Mouse (Mus musculus) limb, embryonic 11.5 days (tissue): ENCODE data around the gene Cxcl17. TPM values are rescaled to one million over a fixed set of nuclear protein-coding genes. Genes with fewer than 3 reads are reported as not detected.
"Not testable (repeated sequence)": the region's sequence is repeated elsewhere in the genome, so short reads cannot be mapped to it uniquely, and the experiment has no call there.

ENCODE experiments used
- ATAC-seq: fragments of 200-750 bp; cut with Nextera tagmentation; 2 replicates; pipeline ENCODE4 v1.8.0; 2017; ENCODE audit warnings: low read depth; ENCODE audit not compliant: insufficient number of reproducible peaks, low FRiP score, low TSS enrichment
- DNase-seq: peaks from one replicate; pipeline ENCODE4 v3.0.0-alpha.2; 2015; ENCODE audit warnings: low spot score
- H3K27ac ChIP-seq: fragments of 300-500 bp; sonication (generic); replicated peaks from 2 replicates; pipeline ENCODE4 v1.5.1; 2014; ENCODE audit warnings: low read depth, mild to moderate bottlenecking, low read length
- H3K27me3 ChIP-seq: fragments of 300-500 bp; sonication (generic); 2 replicates; pipeline ENCODE4 v1.6.1; 2014; ENCODE audit warnings: mild to moderate bottlenecking, low read length, mixed read lengths; ENCODE audit not compliant: control insufficient read depth, insufficient read depth
- H3K36me3 ChIP-seq: fragments of 300-500 bp; sonication (generic); 2 replicates; pipeline ENCODE4 v1.6.1; 2014; ENCODE audit warnings: mild to moderate bottlenecking, low read length, moderate library complexity, mixed read lengths; ENCODE audit not compliant: control insufficient read depth, insufficient read depth
- H3K4me1 ChIP-seq: fragments of 300-500 bp; sonication (generic); 2 replicates; pipeline ENCODE4 v1.6.1; 2014; ENCODE audit warnings: low read length, mixed read lengths; ENCODE audit not compliant: control insufficient read depth, insufficient read depth
- H3K4me2 ChIP-seq: fragments of 300-500 bp; sonication (generic); 2 replicates; pipeline ENCODE4 v1.6.1; 2014; ENCODE audit warnings: low read depth, mild to moderate bottlenecking, moderate library complexity; ENCODE audit not compliant: severe bottlenecking
- H3K4me3 ChIP-seq: fragments of 300-500 bp; sonication (generic); 2 replicates; pipeline ENCODE4 v1.5.1; 2014; ENCODE audit warnings: low read depth, low read length
- H3K9ac ChIP-seq: fragments of 300-500 bp; sonication (generic); 2 replicates; pipeline ENCODE4 v1.6.1; 2014; ENCODE audit warnings: mild to moderate bottlenecking, low read length
- H3K9me3 ChIP-seq: fragments of 300-500 bp; sonication (generic); 2 replicates; pipeline ENCODE4 v1.6.1; 2016; ENCODE audit warnings: low read length; ENCODE audit not compliant: control insufficient read depth
- WGBS: fragments of 180-500 bp; shearing (Covaris S2); extraction: QIAGEN DNeasy Blood & Tissue Kit; methylation state at CpG from one replicate; pipeline ENCODE4 v1.1.7; 2014; 5-methylcytosine and 5-hydroxymethylcytosine counted together
- polyA plus RNA-seq: library from polyadenylated mRNA; unstranded; fragments of >200 nt; fragmentation: Nextera tagmentation; extraction: Ambion mirVana; gene quantifications from 2 replicates; pipeline ENCODE4 v1.2.1, GENCODE M21; 2014

Gene Cxcl17
- polyA plus RNA-seq, 1 experiment from 2014 or later = 0.33 TPM

DNA sequence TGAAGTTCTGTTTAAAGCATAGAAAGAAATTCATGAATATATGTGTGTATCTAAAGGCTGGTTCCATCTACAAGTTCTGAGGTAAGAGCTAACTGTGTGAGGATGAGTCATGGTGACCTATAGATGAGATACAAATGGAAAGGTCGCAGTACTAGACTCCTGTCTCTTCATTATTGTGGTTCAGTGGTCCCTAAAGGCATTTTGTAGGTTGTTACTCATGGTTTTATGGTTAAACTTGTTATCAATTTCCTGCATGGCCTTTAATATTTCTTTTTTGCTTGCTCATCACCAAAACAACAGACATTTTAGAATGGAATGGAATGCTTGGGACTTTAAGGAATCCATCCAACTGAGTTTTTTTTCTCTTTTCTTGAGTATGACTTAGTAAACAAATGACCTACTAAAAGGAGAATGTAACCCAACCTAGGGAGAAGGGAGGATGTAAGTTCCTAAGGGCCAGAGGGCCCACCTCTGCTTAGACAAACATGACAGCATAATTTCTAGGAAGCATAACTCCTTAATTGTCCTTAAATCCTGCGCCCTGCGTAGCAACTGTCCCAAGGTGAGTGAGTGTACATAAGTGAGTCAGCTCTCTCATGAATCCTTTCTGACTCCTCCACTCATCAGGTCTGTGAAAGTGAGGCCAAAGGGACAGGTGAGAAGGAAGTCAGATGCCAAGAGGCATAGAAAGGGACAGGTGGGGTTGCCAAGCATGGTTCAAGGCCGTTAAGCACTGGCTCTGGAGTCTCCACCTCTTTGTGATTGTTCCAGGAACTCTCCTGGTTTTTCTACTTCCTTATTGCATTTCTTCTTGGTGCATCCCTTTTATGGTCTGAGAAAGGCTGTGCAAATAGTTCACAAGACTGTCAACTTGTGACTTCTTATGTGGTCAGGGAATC, 17.4 kb upstream of the Cxcl17 start:
- Histone ChIP-seq H3K27me3 (no peaks in the 10 kb centered on the region), H3K9me3 (no peaks in the 10 kb centered on the region), H3K4me2 (no peak overlapping the region), H3K4me3 (no peak overlapping the region), H3K9ac (no peak overlapping the region), H3K4me1 (no peaks in the 10 kb centered on the region), H3K27ac (no peak overlapping the region), H3K36me3 (no peaks in the 10 kb centered on the region)
- DNase-seq = no peak
- WGBS = 86% methylated on average over 4 of the region's 4 CpGs
- no peak for ATAC-seq

DNA sequence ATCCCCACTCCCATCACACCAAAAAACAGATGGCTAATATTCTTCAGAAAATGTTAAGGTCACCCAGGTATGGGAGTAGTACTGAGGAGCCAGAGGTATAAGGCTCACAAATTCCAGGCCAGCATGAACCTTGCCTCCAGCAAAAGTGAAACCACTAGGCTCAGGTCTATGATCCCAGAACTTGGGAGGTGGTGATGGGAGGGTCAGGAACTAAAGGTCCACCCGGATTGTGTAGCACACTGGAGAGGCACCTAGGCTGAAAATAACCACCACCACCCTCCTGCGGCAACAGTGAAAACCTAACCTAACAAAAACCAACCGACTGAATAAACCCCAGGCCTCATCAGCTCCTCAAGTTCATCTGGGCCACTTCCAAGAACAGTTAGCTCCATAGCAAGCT, 15.6 kb upstream of the Cxcl17 start:
- H3K27ac ChIP-seq = no peak overlapping the region
- H3K27me3 ChIP-seq = no peaks in the 10 kb centered on the region
- no peak overlapping the region for H3K4me3 ChIP-seq
- no peak overlapping the region for H3K4me2 ChIP-seq
- no peaks in the 10 kb centered on the region for H3K9me3 ChIP-seq
- no peaks in the 10 kb centered on the region for H3K4me1 ChIP-seq
- WGBS = 94% methylated on average over 3 of the region's 3 CpGs
- no peaks in the 10 kb centered on the region for H3K36me3 ChIP-seq
- H3K9ac ChIP-seq = no peak overlapping the region
- DNase-seq (no peak), ATAC-seq (no peak)

DNA sequence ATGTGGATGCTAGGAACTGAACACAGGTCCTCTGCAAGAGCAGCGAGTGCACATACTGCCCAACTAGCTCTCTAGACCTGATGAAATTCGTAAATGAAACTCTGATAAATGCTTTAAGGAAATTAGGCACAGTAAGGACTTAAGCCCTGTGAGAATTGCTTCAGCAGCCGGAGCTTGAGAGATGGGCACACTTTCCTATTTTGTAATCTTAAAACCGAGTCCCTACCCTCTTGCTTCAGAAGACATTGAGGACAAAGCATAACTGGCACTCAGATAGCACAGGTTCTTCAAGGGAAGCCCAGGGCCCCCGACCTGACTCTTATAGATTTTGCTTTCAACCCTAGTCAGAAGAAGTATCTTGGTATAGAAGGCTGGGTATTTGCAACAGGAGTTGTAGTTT, 14.5 kb upstream of the Cxcl17 start:
- Histone ChIP-seq H3K27ac (no peak overlapping the region), H3K36me3 (no peaks in the 10 kb centered on the region), H3K4me2 (no peak overlapping the region), H3K4me3 (no peak overlapping the region), H3K9me3 (no peaks in the 10 kb centered on the region), H3K9ac (no peak overlapping the region), H3K4me1 (no peaks in the 10 kb centered on the region), H3K27me3 (no peaks in the 10 kb centered on the region; the same call in 1 of the 2 replicates)
- ATAC-seq (no peak), DNase-seq (no peak)
- 84% methylated on average over 5 of the region's 5 CpGs for WGBS

DNA sequence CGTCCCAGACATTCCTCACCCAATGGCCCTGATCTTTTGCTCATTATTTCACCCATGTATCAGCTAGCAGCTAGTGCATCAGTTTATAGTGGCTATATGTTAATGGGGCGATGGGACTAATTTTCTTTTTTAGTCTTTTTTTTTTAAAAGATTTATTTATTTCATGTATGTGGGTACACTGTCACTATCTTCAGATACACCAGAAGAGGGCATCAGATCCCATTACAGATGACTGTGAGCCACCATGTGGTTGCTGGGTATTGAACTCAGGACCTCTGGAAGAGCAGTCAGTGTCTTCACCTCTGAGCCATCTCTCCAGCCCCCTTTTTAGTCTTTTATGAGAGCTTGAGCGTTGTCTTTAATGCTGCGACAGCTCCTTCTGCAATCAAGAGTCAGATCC, 13.7 kb upstream of the Cxcl17 start:
- 86% methylated on average over 4 of the region's 4 CpGs for WGBS
- not testable (repeated sequence) for H3K36me3 ChIP-seq, H3K27ac ChIP-seq, H3K9ac ChIP-seq, ATAC-seq, H3K4me1 ChIP-seq, H3K27me3 ChIP-seq, H3K4me2 ChIP-seq, H3K9me3 ChIP-seq, H3K4me3 ChIP-seq, DNase-seq

DNA sequence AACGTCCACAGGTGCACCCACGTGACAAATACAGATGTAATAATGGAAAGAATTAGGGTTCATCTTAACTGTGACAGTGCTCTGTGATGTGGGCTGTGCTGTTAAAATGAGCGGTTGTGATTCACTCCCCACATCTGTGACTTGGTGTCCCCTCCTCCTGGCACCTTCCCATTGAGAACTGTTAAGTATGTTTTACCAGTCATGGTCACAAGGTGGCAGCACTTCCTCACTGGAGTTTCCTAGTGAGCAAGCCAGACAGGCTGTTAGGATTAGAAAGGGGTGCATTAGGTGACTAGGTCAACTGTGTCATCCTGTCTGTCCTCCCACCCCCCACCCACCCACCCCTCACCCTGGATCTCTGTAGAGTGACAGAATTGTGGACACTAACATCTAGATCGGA, 11.7 kb upstream of the Cxcl17 start:
- 33% methylated on average over 4 of the region's 4 CpGs for WGBS
- no peaks in the 10 kb centered on the region; the same call in 1 of the 2 replicates for H3K27me3 ChIP-seq
- peak; percentile 44; the same call in 1 of the 2 replicates for ATAC-seq
- peak; percentile 91 for DNase-seq
- no peaks in the 10 kb centered on the region for H3K4me1 ChIP-seq
- no peak overlapping the region for H3K9ac ChIP-seq
- no peaks in the 10 kb centered on the region for H3K36me3 ChIP-seq
- H3K9me3 ChIP-seq = no peaks in the 10 kb centered on the region
- no peak overlapping the region for H3K4me2 ChIP-seq
- no peak overlapping the region for H3K27ac ChIP-seq
- no peak overlapping the region for H3K4me3 ChIP-seq

DNA sequence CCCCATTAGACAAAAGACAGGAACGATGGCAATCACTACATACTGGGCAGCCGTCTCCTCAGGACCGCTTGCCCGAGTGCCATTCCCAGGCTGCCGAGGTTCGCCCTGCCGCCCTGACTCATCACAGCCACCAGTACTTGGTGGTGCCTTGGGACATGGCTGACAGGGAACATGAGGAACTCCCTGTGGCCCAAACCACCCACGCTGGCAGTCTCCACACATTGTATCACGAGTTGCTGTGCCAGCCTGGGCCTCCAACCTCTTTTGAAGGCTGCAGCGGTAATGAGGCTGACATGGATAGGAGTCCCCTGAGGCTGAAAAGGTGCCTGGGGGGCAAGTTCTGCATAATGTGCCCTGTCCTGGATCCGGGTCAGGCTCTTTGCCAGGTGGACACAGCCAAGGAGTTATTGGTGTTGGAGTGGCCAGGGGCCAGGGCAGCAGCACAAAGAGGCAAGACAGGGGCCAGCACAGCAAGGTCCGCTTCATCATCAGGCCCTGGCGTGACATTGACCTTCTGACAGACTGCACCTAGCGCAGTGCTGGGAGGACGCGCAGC, 9.7 kb upstream of the Cxcl17 start:
- Histone ChIP-seq H3K9me3 (no peaks in the 10 kb centered on the region), H3K4me1 (no peaks in the 10 kb centered on the region), H3K36me3 (no peaks in the 10 kb centered on the region), H3K27me3 (no peaks in the 10 kb centered on the region; the same call in 1 of the 2 replicates), H3K4me3 (no peak overlapping the region), H3K9ac (no peak overlapping the region), H3K27ac (no peak overlapping the region), H3K4me2 (no peak overlapping the region)
- 76% methylated on average over 15 of the region's 16 CpGs for WGBS
- DNase-seq = no peak
- no peak for ATAC-seq

DNA sequence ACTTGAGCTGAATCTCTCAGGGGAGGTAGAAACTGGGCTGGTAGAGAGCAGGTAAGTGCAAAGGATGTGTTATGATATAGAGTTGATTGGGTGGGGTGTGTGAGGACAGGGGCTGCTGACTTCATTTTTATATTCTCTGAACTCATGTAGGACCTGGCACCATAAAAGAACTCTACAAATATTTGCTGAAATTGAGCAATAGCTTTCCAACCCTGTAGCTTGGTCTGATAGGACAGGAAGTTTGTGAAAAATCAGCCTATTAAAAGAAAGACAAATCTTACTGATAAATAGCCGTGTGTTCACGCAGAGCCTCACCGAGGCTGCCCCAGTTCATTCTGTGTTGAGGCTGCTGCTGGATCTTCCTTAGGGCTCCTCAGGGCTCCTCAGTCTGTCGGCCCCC, 7.3 kb upstream of the Cxcl17 start:
- no peaks in the 10 kb centered on the region; the same call in 1 of the 2 replicates for H3K27me3 ChIP-seq
- H3K9me3 ChIP-seq = no peaks in the 10 kb centered on the region
- 86% methylated on average over 4 of the region's 4 CpGs for WGBS
- H3K4me3 ChIP-seq = no peak overlapping the region
- H3K27ac ChIP-seq = no peak overlapping the region
- H3K4me2 ChIP-seq = no peak overlapping the region
- no peak for ATAC-seq
- DNase-seq = no peak
- no peaks in the 10 kb centered on the region for H3K36me3 ChIP-seq
- no peak overlapping the region for H3K9ac ChIP-seq
- no peaks in the 10 kb centered on the region for H3K4me1 ChIP-seq

DNA sequence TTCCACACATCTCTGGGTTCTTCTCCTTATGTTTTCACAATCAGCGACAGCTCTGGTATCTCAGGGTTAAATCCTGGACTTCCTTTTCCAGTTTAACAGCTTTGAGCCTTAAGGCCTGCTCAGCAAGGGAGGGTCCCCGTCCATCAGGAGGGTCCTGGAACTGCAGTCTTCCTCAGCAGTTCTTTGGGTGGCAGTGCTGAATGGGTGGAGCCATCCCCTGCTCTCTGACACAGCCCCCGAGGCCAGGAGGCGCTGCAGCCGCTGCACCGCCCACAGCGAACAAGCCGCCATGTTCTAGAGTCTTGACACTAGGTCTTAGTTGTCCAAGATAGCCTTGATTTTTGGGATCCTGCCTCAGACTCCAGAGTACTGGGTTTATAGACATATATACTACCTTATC, 6.8 kb upstream of the Cxcl17 start:
- 84% methylated on average over 8 of the region's 8 CpGs for whole genome bisulfite sequencing
- Histone ChIP-seq H3K4me2 (no peak overlapping the region), H3K36me3 (no peaks in the 10 kb centered on the region), H3K27me3 (no peaks in the 10 kb centered on the region; the same call in 1 of the 2 replicates), H3K4me1 (no peaks in the 10 kb centered on the region), H3K27ac (no peak overlapping the region), H3K4me3 (no peak overlapping the region), H3K9me3 (no peaks in the 10 kb centered on the region), H3K9ac (no peak overlapping the region)
- DNase-seq = no peak
- no peak for ATAC-seq
